Mouse (Mus musculus): Measurements from ENCODE around the gene Cacng6. TPM values are rescaled to one million over a fixed set of nuclear protein-coding genes. Genes with fewer than 3 reads are reported as not detected.

The Cacng6 gene
- total and polyA plus RNA-seq, 3 experiments, result 0.08 TPM; not detected in 2

GRCm38 (mm10) chr7:3442476-3443062 is 18.6 kb downstream of the Cacng6 start (continued):
- TF ChIP-seq BHLHE40 (IDR thresholded peaks at IDR 0.05; ENCODE audit: borderline replicate concordance, low read depth, low read length) (no peak), UBTF (IDR thresholded peaks at IDR 0.05; ENCODE audit: borderline replicate concordance, insufficient read depth, low read depth, low read length) (no peak), CTCF (IDR thresholded peaks at IDR 0.05 in 2 of 3, conservative IDR thresholded peaks at IDR 0.05 in 1 of 3; ENCODE audit: control insufficient read depth in 1 of 3, insufficient read depth in 1 of 3, low read depth in 2 of 3, low read length in 3 of 3, poor library complexity in 1 of 3, severe bottlenecking in 1 of 3) (no peak), GABPA (IDR thresholded peaks at IDR 0.05; ENCODE audit: low read depth, low read length) (no peak), E2F4 (IDR thresholded peaks at IDR 0.05; ENCODE audit: borderline replicate concordance, low read depth, low read length) (no peak), MXI1 (IDR thresholded peaks at IDR 0.05; ENCODE audit: low read depth, low read length) (no peak), MYB (IDR thresholded peaks at IDR 0.05; ENCODE audit: low read depth, low read length) (no peak), POLR2AphosphoS5 (IDR thresholded peaks at IDR 0.05; ENCODE audit: borderline replicate concordance, low read depth, low read length) (no peak)

GRCm38 (mm10) chr7:3444678-3445077 is 20.7 kb downstream of the Cacng6 start:
- Histone ChIP-seq H3K4me3 (ENCODE audit: control insufficient read depth in 1 of 2, insufficient read depth in 1 of 2, low read depth in 2 of 2, low read length in 2 of 2) (no peak overlapping the region), H3K4me1 (ENCODE audit: control insufficient read depth in 1 of 2, insufficient read depth in 2 of 2, low read length in 2 of 2) (peaks cover 0 to 12% of the 10 kb centered on the region in 2 experiments; a peak in 2 of 4 replicates), H3K27me3 (ENCODE audit: control insufficient read depth in 1 of 2, insufficient read depth in 2 of 2, low read length in 2 of 2) (no peaks in the 10 kb centered on the region), H3K9ac (ENCODE audit: control insufficient read depth, low read depth, low read length, poor library complexity, severe bottlenecking) (no peak overlapping the region), H3K9me3 (replicated peaks; ENCODE audit: insufficient read depth, low read length) (no peaks in the 10 kb centered on the region), H3K79me2 (ENCODE audit: control insufficient read depth, insufficient read depth, low read length, poor library complexity) (no peaks in the 10 kb centered on the region), H3K27ac (ENCODE audit: control insufficient read depth, low read depth, low read length) (no peak overlapping the region), H3K36me3 (ENCODE audit: control insufficient read depth in 1 of 2, insufficient read depth in 2 of 2, low read length in 2 of 2) (peaks cover 0 to 7% of the 10 kb centered on the region in 2 experiments; a peak in 2 of 4 replicates)
- DNase-seq (ENCODE audit: low read depth, low spot score), result no peak
- no peak for TF ChIP-seq MXI1 (IDR thresholded peaks at IDR 0.05; ENCODE audit: low read depth, low read length)
- no peak for TF ChIP-seq BHLHE40 (IDR thresholded peaks at IDR 0.05; ENCODE audit: borderline replicate concordance, low read depth, low read length)

GRCm38 (mm10) chr7:3446584-3446983 is 22.6 kb downstream of the Cacng6 start:
- peaks cover 0 to 9% of the 10 kb centered on the region in 2 experiments; a peak in 2 of 4 replicates for H3K4me1 ChIP-seq (ENCODE audit: control insufficient read depth in 1 of 2, insufficient read depth in 2 of 2, low read length in 2 of 2)
- no peaks in the 10 kb centered on the region for H3K9me3 ChIP-seq (replicated peaks; ENCODE audit: insufficient read depth, low read length)
- no peak overlapping the region for H3K4me3 ChIP-seq (ENCODE audit: control insufficient read depth in 1 of 2, insufficient read depth in 1 of 2, low read depth in 2 of 2, low read length in 2 of 2)
- H3K79me2 ChIP-seq (ENCODE audit: control insufficient read depth, insufficient read depth, low read length, poor library complexity), result no peaks in the 10 kb centered on the region
- TF ChIP-seq MYB (IDR thresholded peaks at IDR 0.05; ENCODE audit: low read depth, low read length), result no peak
- TF ChIP-seq ZC3H11A (IDR thresholded peaks at IDR 0.05; ENCODE audit: low read depth, low read length), result no peak
- TF ChIP-seq ZNF384 (IDR thresholded peaks at IDR 0.05; ENCODE audit: low read depth, low read length), result no peak
- no peak for TF ChIP-seq TBP (IDR thresholded peaks at IDR 0.05; ENCODE audit: low read depth, low read length)
- no peak for TF ChIP-seq SMC3 (IDR thresholded peaks at IDR 0.05; ENCODE audit: low read depth, low read length)
- TF ChIP-seq RAD21 (IDR thresholded peaks at IDR 0.05; ENCODE audit: low read depth, low read length), result no peak
- no peak for DNase-seq (ENCODE audit: low read depth, low spot score)
- no peak overlapping the region for H3K27ac ChIP-seq (ENCODE audit: control insufficient read depth, low read depth, low read length)
- H3K27me3 ChIP-seq (ENCODE audit: control insufficient read depth in 1 of 2, insufficient read depth in 2 of 2, low read length in 2 of 2), result no peaks in the 10 kb centered on the region
- H3K36me3 ChIP-seq (ENCODE audit: control insufficient read depth in 1 of 2, insufficient read depth in 2 of 2, low read length in 2 of 2), result peaks cover 0 to 7% of the 10 kb centered on the region in 2 experiments; a peak in 2 of 4 replicates
- no peak overlapping the region for H3K9ac ChIP-seq (ENCODE audit: control insufficient read depth, low read depth, low read length, poor library complexity, severe bottlenecking)

All from MEL (cell line).